Mouse (Mus musculus) ES-Bruce4 (cell line): ENCODE data around the gene Bach1. TPM values are rescaled to one million over a fixed set of nuclear protein-coding genes. Genes with fewer than 3 reads are reported as not detected.

ENCODE experiments used
- H3K27ac ChIP-seq: 2 replicates; pipeline ENCODE4 v1.5.1; 2012; ENCODE audit warnings: low read length, inconsistent platforms; ENCODE audit not compliant: insufficient read depth
- H3K27me3 ChIP-seq: 2 replicates; pipeline ENCODE4 v1.6.1; 2012; ENCODE audit warnings: mild to moderate bottlenecking, low read length, inconsistent platforms; ENCODE audit not compliant: control insufficient read depth, poor library complexity, insufficient read depth, severe bottlenecking
- H3K36me3 ChIP-seq: 2 replicates; pipeline ENCODE4 v1.6.1; 2012; ENCODE audit warnings: inconsistent platforms, mild to moderate bottlenecking, low read length, moderate library complexity; ENCODE audit not compliant: control insufficient read depth, poor library complexity, insufficient read depth, severe bottlenecking
- H3K4me1 ChIP-seq: one replicate; pipeline ENCODE4 v1.8.1; 2011; ENCODE audit warnings: low read length; ENCODE audit not compliant: control insufficient read depth, insufficient read depth
- H3K4me3 ChIP-seq: 2 replicates; pipeline ENCODE4 v1.5.1; 2011; ENCODE audit warnings: low read depth, mild to moderate bottlenecking, low read length
- H3K9ac ChIP-seq: 2 replicates; pipeline ENCODE4 v1.6.1; 2012; ENCODE audit warnings: low read depth, mild to moderate bottlenecking, inconsistent platforms; ENCODE audit not compliant: poor library complexity, severe bottlenecking
- H3K9me3 ChIP-seq: replicated peaks from 2 replicates; pipeline ENCODE4 v1.6.1; 2012; ENCODE audit warnings: mild to moderate bottlenecking, low read length, inconsistent platforms; ENCODE audit not compliant: control insufficient read depth, poor library complexity, insufficient read depth, severe bottlenecking
- CTCF ChIP-seq: IDR thresholded peaks from one replicate; pipeline ENCODE4 v1.8.1; 2011; ENCODE audit warnings: low read depth, low read length
- EP300 ChIP-seq: IDR thresholded peaks from 2 replicates; pipeline ENCODE4 v1.6.1; 2011; ENCODE audit warnings: low read depth, low read length; ENCODE audit not compliant: insufficient read depth
- POLR2A ChIP-seq: IDR thresholded peaks from one replicate; pipeline ENCODE4 v1.8.1; 2011; ENCODE audit warnings: low read length; ENCODE audit not compliant: insufficient read depth
- polyA plus RNA-seq: library from polyadenylated mRNA; stranded (reverse); fragments of >200 nt; gene quantifications from 2 replicates; pipeline ENCODE4 v1.2.4, GENCODE M21; 2011; ENCODE audit warnings: low read depth; ENCODE audit not compliant: missing spikeins, insufficient read depth, insufficient read length

Bach1 gene
- polyA plus RNA-seq, 1 experiment = 27.4 TPM

DNA sequence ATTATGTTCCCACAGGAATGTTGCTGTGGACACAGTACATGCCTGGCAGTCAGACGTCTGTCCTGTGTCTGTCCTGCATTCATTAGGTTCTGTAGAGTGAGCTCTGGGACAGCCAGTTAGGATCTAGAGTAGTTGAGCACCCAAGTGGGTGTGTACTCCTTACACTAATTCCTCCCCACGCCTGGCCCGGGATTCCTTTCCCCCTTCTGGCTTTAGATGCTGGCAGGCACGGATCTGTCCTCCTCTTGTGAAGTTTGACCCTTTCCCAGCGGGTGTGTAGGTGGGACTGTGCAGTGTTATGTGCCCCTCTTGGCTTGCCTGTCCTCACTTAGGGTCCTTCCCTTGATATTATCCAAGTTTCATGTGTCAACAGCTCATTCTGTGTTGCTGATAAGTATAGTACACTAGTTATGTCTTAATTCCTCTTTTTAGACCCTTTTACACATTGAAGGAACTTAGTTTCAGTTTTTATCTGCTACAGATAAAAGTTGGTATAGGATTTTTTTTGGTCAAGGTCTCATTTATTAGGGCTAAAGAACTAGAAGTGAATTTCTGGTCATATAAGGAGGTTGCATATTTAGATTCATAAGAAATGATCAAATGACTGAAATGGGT is 18.4 kb downstream of the Bach1 start:
- no peak overlapping the region for H3K4me3 ChIP-seq
- H3K4me1 ChIP-seq = peaks cover 5% of the 10 kb centered on the region
- H3K27ac ChIP-seq = no peak overlapping the region
- peaks cover 3% of the 10 kb centered on the region; the same call in 1 of the 2 replicates for H3K36me3 ChIP-seq
- H3K9ac ChIP-seq = no peak overlapping the region
- H3K9me3 ChIP-seq = no peaks in the 10 kb centered on the region
- TF ChIP-seq POLR2A = no peak
- no peak for TF ChIP-seq CTCF
- TF ChIP-seq EP300 = no peak
- no peaks in the 10 kb centered on the region for H3K27me3 ChIP-seq

DNA sequence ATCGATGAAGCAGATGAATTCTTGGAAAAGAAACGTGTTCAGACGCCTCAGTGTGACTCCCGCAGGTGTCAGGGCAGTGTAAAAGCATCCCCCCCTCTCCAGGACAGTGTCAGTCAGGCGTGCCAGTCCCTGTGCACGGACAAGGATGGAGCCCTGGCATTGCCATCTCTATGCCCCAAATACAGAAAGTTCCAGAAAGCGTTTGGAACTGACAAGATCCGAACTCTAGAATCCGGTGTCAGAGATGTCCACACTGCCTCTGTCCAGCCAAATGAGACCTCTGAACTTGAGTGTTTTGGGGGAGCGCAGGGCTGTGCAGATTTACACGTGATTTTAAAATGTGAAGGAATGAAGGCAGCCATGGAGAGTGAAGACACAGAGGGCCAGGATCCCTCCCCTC is 20.3 kb downstream of the Bach1 start:
- no peak overlapping the region for H3K27ac ChIP-seq
- peaks cover 6% of the 10 kb centered on the region for H3K36me3 ChIP-seq
- TF ChIP-seq POLR2A (no peak), EP300 (no peak), CTCF (no peak)

DNA sequence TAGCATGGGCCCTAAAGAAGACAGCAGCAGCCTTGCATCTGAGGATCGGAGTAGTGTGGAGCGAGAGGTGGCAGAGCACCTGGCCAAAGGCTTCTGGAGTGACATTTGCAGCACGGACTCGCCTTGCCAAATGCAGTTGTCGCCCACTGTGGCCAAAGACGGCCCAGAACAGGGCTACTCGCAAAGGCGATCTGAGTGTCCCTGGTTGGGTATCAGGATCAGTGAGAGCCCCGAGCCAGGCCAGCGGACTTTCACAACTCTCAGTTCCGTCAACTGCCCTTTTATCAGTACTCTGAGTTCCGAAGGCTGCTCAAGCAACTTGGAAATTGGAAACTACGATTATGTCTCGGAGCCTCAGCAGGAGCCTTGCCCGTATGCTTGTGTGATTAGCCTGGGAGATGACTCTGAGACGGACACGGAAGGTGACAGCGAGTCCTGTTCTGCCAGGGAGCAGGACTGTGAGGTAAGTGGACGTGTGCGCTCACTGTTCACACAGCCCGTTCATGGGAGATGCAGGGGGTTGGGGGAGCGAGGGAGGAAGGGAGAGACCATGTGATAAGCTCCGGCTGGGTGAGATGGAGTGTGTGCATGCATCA is 21.0 kb downstream of the Bach1 start:
- H3K36me3 ChIP-seq = peaks cover 6% of the 10 kb centered on the region
- no peak overlapping the region for H3K9ac ChIP-seq
- peaks cover 3% of the 10 kb centered on the region for H3K4me1 ChIP-seq
- H3K27ac ChIP-seq = no peak overlapping the region
- no peak overlapping the region for H3K4me3 ChIP-seq
- TF ChIP-seq POLR2A = no peak
- TF ChIP-seq CTCF = no peak
- H3K9me3 ChIP-seq = no peaks in the 10 kb centered on the region
- no peaks in the 10 kb centered on the region for H3K27me3 ChIP-seq

More for the DNA sequence above, 20.3 kb downstream of the Bach1 start:
- Histone ChIP-seq H3K4me1 (peaks cover 6% of the 10 kb centered on the region), H3K27me3 (no peaks in the 10 kb centered on the region), H3K4me3 (no peak overlapping the region), H3K9me3 (no peaks in the 10 kb centered on the region), H3K9ac (no peak overlapping the region)

DNA sequence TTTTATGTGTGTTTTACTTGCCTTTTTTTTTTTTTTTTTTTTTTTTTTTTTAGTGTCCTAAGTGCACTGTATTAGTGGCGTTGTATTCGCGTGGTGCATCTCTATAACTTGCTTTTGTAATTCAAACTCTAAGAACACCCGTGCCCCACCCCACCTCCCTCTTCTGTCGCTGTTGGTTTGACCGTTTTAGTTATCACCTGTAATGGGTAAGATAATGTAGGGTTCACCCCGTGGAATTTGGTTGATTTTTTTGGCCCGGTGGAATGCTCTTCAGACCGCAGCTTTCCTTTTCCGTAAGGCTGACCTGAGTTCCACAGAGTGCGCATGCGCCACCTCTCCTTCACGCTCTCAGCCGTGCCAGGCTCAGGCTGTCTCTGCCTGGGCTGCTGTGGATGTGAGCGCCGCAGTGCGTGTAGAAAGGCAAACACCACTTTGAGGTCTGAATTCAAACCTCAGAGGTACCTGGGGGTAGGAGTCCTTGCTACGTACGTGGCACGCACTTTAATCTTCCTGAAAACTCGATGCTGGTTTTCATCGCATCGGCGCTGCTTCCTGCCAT is 22.2 kb downstream of the Bach1 start:
- Histone ChIP-seq H3K9ac (no peak overlapping the region), H3K36me3 (peaks cover 6% of the 10 kb centered on the region), H3K4me3 (no peak overlapping the region), H3K4me1 (peaks cover 2% of the 10 kb centered on the region), H3K27me3 (no peaks in the 10 kb centered on the region), H3K27ac (no peak overlapping the region), H3K9me3 (no peaks in the 10 kb centered on the region)
- TF ChIP-seq CTCF (no peak), EP300 (no peak), POLR2A (no peak)

DNA sequence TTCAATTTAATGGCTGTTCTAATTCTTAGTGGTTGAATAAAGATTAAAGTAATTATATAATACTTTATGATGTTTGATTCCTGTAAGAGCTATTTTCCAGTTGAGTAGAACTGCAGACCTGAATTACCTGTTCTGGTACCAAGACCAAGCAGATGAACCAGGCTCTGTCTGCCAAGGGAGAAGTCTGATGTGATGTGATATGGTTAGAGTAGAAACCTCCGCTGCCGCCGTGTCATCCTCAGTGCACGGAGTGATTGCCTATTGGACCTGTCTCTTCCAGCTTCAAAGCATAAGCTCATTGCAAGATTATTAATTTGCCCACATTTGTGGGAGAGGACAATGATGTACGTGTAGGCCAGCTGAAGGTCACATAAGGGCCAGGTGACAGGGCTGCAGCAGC is 24.1 kb downstream of the Bach1 start:
- Histone ChIP-seq H3K4me1 (peaks cover 2% of the 10 kb centered on the region), H3K36me3 (peaks cover 6% of the 10 kb centered on the region), H3K27ac (no peak overlapping the region), H3K4me3 (no peak overlapping the region), H3K9ac (no peak overlapping the region), H3K27me3 (no peaks in the 10 kb centered on the region), H3K9me3 (no peaks in the 10 kb centered on the region)
- TF ChIP-seq EP300 (no peak), CTCF (no peak), POLR2A (no peak)

DNA sequence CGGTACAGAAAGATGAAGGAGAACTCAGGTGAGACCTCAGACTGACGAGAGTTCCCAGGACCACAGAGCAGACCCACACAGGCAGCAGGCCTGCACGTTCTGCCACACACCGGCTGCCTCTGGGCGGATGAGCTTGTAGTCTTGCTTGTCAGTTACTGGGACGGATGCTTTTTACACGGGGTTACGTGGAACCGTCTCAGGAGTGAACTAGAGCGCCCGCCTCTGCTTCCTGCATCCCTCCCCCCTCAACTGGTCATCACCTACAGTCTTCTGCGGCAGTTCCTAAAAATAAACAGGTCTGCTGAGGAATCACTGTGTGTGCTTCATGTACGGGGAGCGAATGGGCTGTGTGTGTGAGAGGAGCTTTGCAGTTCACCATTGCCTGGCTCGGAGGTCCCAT is 24.7 kb downstream of the Bach1 start:
- no peaks in the 10 kb centered on the region for H3K27me3 ChIP-seq
- H3K9ac ChIP-seq = no peak overlapping the region
- peaks cover 2% of the 10 kb centered on the region for H3K4me1 ChIP-seq
- TF ChIP-seq EP300 = no peak
- TF ChIP-seq POLR2A = no peak
- no peak for TF ChIP-seq CTCF
- no peak overlapping the region for H3K4me3 ChIP-seq
- no peak overlapping the region for H3K27ac ChIP-seq
- no peaks in the 10 kb centered on the region for H3K9me3 ChIP-seq
- peaks cover 6% of the 10 kb centered on the region for H3K36me3 ChIP-seq
